Mouse (Mus musculus) CD8-positive naive resting alpha-beta T cell, adult 57 days (primary cell): ENCODE results near the gene Cntd1. TPM values are rescaled to one million over a fixed set of nuclear protein-coding genes. Genes with fewer than 3 reads are reported as not detected.

Experiments
- total RNA-seq: library from RNA; stranded (reverse); gene quantifications from one replicate; pipeline ENCODE4 v1.2.4, GENCODE M21; 2023

The Cntd1 gene
- not detected for total RNA-seq

DNA sequence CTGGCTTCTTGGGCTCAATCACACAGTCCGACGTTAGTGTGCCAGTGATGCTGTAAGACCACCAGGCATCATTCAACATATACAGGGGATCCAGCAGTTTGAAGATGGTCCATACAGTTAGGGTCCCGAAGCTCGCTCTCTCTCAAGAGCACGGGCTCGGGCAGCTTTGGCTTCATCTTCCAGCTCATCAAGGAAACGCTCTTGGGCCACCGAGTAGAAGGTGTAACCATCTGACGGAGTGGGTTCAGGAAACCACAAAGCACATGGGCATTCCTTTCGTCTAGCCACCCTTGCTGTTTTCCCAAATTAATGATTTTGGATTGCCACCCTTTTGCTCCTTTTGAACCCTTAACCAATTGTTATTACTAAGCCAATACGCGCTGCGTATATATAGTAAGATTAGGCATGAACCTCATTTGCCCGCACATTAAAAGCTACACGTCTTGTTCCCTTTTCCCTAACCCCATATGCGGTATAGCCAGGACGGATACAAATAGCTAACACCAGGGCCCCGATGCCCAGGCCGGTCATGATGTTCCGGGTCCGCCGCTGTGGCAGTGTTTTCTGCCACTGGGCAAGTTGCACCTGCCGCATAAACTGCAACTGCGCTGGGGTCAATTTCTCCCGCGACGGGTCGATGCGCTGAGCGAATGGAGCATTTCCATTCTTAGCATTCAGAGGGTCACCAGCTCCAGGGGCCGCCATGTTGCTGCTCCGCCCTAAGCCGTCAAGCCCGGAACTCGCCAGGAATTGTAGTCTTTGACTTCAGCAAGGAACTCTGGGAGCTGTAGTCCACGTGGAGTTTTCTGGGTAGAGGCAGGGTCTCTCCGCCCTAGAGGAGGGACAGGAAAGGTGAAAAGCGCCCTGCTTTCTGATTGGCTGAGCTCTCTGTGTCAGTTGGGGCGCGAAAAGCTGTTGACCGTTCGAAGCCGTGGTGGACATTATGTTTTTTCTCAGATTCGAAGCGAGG, at the start of gene Cntd1, which contains the start of gene Coa3:
Gene Cntd1, plus strand, starts transcription at position 790 of the 970 bp plus-strand sequence.
Gene Coa3, minus strand, starts transcription at position 892 of the 970 bp plus-strand sequence.

DNA sequence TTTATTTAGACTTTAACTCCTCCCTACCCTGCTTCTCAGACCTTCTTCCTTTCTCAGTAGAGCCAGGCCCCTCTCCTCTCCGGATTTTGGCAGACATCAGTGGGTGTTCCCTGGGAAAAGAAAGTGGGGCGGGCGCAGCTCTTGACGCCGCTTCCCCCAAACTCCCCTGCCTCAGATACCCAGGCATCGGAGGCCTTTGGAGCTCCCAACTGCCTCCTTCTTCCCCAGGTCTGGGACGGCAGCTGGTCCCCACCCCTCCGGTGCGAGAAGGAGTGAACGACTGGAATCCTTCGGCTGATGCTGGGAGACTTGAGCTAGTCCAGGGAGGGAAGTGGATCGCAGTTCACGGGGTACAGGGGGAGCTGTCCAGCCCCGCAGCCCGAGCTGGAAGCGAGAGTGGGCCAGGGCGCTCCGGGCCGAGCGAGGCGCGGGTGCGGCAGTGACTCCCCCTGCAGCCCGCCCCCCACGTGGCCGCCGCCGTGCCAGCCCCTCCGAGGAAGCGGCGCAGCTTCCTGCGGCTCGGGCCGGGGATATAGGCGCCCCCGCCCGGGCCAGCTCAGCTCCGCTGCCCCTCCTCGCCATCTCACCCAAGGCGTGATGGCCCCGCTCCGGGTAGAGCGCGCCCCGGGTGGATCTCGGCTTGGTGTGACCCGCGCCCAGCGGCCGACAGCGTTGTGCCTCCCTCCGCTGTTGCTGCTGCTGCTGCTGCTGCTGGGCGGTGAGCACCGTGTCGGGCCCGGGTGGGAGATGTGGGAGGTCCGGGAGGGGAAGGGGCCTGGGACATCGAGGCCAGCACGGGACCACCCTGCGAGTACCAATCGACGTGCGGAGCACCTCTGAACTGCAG, 32.7 kb upstream of the Cntd1 start, which contains the start of gene Ramp2:
Gene Ramp2, plus strand, starts transcription at position 174 of the 847 bp plus-strand sequence.

DNA sequence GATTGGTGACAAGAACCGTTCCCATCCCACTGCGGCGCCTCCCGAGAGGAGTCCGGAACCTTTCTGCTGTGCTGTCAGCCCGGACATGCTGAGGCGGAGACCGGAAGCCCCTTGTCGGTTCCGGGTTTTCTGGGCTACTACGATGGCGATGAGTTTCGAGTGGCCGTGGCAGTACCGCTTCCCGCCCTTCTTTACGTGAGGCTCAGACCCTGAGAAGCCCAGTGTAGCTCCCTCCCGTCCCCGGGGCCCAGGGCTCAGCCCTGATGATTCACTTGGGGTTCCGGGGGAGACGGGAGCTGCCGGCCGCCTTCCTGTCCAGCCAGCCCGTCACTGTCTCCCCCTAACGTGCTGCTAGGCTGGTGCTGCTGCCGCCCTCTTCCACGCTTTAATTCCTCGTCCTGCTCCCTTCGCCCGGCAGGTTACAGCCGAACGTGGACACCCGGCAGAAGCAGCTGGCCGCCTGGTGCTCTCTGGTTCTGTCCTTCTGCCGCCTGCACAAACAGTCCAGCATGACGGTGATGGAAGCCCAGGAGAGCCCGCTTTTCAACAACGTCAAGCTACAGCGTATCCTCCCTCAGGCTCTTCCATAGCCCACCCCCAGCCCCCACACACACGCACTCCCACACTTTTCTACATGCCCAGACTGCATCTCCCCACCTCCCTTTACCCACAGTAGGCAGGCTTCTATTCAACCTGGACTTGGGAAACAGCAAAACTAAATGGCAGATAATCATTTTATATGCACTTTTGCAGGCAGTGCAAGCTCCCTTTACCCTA, 25.0 kb upstream of the Cntd1 start, which contains the start of gene Vps25:
Gene Vps25, plus strand, starts transcription at position 95 of the 777 bp plus-strand sequence.

DNA sequence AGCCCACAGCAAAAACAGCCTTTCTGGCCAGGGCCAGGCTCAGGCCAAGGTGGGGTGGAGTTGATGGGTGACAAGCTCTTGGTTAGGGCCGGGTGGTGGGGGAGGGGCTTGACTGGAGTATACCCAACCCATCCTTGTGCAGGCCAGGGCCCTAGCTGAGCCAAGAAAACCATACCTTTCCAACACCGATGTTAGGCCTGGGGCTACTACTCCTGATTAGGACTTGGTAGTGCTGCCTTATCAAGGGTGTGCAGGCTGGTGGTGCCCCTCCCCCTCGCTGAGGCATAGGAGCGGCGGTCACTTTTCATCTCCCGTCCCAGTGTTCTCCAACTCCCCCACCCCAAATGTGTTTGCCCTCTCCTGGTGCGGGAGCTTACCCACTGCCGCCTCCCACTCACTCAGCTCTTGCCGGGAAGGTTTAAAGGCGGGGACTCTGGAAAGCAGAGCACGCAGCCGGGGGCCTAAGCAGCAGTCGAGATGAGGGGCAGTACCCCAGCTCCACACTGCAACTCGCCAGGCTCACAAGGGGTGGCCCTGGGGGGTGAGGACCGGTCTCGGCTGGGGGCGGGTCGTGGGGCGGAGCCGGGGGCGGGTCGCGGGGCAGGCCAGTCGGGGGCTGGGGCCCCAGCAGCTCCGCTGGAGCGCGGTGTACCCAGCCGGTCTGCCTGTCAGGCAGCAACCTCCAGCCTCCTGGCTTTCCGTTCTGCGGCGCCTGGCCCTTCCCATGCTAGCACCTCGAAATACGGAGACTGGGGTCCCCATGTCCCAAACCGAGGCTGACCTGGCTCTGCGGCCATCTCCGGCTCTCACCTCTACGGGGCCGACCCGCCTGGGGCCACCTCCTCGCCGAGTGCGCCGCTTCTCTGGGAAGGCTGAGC, 18.6 kb upstream of the Cntd1 start, which contains the start of gene Wnk4:
Gene Wnk4, plus strand, starts transcription at position 620 of the 878 bp plus-strand sequence.

DNA sequence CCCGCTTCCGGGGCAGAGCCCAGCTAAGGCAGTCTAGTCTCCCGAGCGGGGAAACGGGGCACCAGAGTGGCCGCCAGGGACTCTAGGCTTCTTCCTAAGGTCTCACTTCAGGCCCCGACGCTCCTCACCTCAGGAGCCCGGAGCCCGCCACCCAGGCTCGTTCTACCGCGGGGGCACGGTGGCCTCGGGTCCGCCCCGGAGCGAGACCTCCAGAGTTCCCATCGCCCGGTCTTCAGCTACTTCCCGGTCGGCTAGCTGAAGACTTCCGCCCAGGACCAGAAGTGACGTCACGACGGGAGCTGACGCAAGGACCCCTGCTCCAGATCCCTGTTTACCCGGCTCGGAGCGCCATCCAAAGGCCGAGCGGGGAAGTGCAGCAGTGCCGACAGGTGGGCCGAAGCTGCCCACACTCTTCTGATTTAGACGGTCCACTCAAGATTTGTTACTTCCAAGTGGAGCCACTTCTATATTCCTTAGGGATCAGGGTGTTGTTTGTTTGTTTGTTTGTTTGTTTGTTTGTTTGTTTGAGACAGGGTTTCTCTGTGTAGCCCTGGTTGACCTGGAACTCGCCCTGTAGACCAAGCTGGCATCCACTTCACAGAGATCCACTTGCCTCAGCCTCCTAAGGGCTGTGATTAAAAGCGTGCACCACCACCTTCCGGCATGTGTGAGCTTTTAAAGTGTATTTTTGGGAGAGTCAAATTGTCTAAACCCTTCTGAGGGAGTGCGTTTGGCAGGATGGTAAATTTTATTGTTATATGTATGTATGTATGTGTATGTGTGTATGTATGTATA, 23.4 kb downstream of the Cntd1 start, which contains the start of gene Becn1:
Gene Becn1, minus strand, starts transcription at position 283 of the 795 bp plus-strand sequence.

DNA sequence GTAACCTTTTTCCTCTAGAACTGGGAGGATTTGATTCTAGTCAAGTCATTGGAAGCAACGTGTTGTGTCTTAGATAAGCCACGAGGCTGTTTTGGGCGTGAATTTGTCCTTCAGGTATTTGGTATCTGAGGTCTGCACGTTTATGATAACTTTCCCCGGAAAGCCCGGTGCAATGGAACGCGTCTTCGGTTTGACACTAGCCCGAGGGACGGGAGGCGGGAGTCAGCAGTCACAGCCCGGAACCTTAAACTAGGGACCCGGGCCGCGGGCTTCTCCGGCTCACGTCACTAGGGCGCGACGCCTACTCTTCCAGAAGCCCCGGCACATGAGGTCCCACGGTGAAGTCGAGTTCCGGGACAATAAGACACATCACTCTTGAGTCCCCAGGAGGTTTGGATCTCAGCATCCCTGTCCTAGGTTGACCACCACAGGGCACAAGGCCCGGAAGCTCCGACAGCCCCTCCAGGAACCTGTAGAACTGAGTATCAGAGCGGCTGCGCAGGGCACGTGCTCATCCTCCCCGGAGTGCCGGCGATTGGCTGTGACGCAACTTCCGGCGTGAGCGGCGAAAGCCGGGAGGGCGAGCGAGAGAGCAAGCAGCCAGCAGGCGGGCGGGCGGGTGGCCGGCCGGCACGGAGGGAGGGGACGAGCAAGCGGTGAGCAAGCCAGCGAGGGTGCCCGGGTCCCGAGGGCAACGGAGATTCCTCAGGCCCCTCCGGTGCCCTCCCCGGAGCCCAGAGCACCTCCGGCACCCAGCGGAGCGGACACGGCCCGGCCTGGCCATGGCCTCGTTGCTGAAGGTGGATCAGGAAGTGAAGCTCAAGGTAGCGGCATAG, 37.1 kb downstream of the Cntd1 start, which contains the start of gene Psme3:
Gene Psme3, plus strand, starts transcription at position 549 of the 836 bp plus-strand sequence.

DNA sequence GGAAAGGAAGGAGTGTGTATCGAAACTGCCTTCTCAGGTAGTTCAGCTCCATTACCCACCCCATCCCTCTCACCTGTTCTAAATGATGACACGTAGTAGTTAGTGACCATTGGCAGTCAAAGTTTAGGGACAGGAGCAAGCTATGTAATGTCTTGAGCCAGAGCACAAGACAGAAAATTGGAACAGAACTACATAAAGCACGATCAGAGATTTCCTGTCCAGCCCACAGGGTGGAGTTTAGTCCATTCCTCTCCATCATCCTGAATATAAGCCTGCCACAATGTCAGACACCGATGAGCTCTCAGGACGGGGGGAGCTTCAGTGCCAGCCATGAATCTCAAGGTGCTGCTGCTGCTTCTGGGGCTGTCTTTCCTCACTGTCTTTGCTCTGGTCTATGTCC, 46.0 kb downstream of the Cntd1 start, which contains the start of gene Aoc2:
Gene Aoc2, plus strand, starts transcription at position 301 of the 400 bp plus-strand sequence.

DNA sequence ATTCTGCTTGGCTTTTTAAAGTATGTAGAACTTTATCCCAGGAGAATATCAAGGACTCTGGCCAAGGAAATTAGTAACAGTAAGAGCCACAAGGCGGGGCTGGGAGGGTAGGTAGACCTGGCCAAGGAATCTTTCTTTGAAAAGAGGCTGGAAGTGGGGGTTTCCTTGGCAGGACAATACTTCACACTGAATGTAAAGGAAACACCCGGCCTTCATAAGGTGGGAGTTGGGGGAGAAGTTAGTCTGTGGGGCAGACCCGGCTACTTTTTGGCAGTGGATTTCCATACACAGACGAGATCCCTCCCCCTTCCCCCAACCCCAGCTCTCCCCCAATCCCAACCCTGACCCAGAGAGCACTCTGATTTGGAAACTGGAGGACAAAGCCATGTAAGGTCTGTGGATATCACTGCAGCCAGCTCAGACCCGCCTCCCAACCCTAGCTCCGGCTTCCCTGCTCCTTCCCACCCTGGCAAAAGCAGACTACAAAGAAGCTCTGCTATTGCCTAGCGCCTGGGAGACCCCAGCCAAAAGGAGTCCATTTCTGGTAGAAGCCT, 51.6 kb downstream of the Cntd1 start, which contains the start of gene Aoc3:
Gene Aoc3, plus strand, starts transcription at position 235 of the 554 bp plus-strand sequence.

Other genes with a start within 250 kb of the Cntd1 start
- 10.8 TPM for gene Naglu, start 209.0 kb upstream of the Cntd1 start, total RNA-seq
- gene Hsd17b1, start 200.6 kb upstream of the Cntd1 start, total RNA-seq = 1.3 TPM
- 12.5 TPM for gene Coasy, start 196.4 kb upstream of the Cntd1 start, total RNA-seq
- gene Mlx, start 191.7 kb upstream of the Cntd1 start, total RNA-seq = 43.0 TPM
- gene Psmc3ip, start 183.6 kb upstream of the Cntd1 start, total RNA-seq = 3.8 TPM
- gene Retreg3, start 159.1 kb upstream of the Cntd1 start, total RNA-seq = 78.7 TPM
- 14.5 TPM for gene Tubg1, start 159.1 kb upstream of the Cntd1 start, total RNA-seq
- gene Tubg2, start 123.1 kb upstream of the Cntd1 start, total RNA-seq = 2.5 TPM
- not detected for gene Cntnap1, start 108.5 kb upstream of the Cntd1 start, total RNA-seq
- 0.28 TPM for gene Plekhh3, start 107.7 kb upstream of the Cntd1 start, total RNA-seq
- not detected for gene Ccr10, start 103.6 kb upstream of the Cntd1 start, total RNA-seq
- gene Ezh1, start 52.5 kb upstream of the Cntd1 start, total RNA-seq = 89.3 TPM
- 0.40 TPM for gene Ramp2, start 33.0 kb upstream of the Cntd1 start, total RNA-seq
- gene Vps25, start 25.3 kb upstream of the Cntd1 start, total RNA-seq = 71.7 TPM
- 2.8 TPM for gene Wnk4, start 18.4 kb upstream of the Cntd1 start, total RNA-seq
- gene Coa3, start 102 bp downstream of the Cntd1 start, total RNA-seq = 35.6 TPM
- 196 TPM for gene Becn1, start 23.3 kb downstream of the Cntd1 start, total RNA-seq
- 118 TPM for gene Psme3, start 37.2 kb downstream of the Cntd1 start, total RNA-seq
- gene Aoc2, start 46.1 kb downstream of the Cntd1 start, total RNA-seq = 24.1 TPM
- 1.2 TPM for gene Aoc3, start 51.6 kb downstream of the Cntd1 start, total RNA-seq
- not detected for gene G6pc, start 88.5 kb downstream of the Cntd1 start, total RNA-seq
- 23.4 TPM for gene Aarsd1, start 138.6 kb downstream of the Cntd1 start, total RNA-seq
- gene Gm27029, start 145.8 kb downstream of the Cntd1 start, total RNA-seq = 2.0 TPM
- gene Rundc1, start 146.1 kb downstream of the Cntd1 start, total RNA-seq = 23.9 TPM
- 7.1 TPM for gene Ptges3l, start 146.3 kb downstream of the Cntd1 start, total RNA-seq
- 134 TPM for gene Rpl27, start 163.3 kb downstream of the Cntd1 start, total RNA-seq
- 60.5 TPM for gene Ifi35, start 169.4 kb downstream of the Cntd1 start, total RNA-seq
- not detected for gene Rnd2, start 186.0 kb downstream of the Cntd1 start, total RNA-seq
- gene Vat1, start 187.2 kb downstream of the Cntd1 start, total RNA-seq = 15.0 TPM